Mouse (Mus musculus): Measurements from ENCODE around the gene Tnpo1.

Tnpo1 gene

GRCm38 (mm10) chr13:98926213-98926957 lies at the start of gene Tnpo1:
Tnpo1 (minus strand) TSS chr13:98926384.
- DNase-seq (ENCODE audit: low spot score in 2 of 2) = peak; percentile 67 to 75

- no peak for DNase-seq (ENCODE audit: low spot score in 2 of 2)
These were observed 45.9 kb upstream of the Tnpo1 start for GRCm38 (mm10) chr13:98972090-98972489.

- DNase-seq (ENCODE audit: low spot score in 2 of 2) = no peak
These were observed 45.5 kb upstream of the Tnpo1 start for GRCm38 (mm10) chr13:98971641-98972040.

GRCm38 (mm10) chr13:98968517-98968916 lies 42.3 kb upstream of the Tnpo1 start:
- no peak for DNase-seq (ENCODE audit: low spot score in 2 of 2)

GRCm38 (mm10) chr13:98967942-98968341 lies 41.8 kb upstream of the Tnpo1 start:
- no peak for DNase-seq (ENCODE audit: low spot score in 2 of 2)

- no peak for DNase-seq (ENCODE audit: low spot score in 2 of 2)
These were observed 40.4 kb upstream of the Tnpo1 start for GRCm38 (mm10) chr13:98966583-98966982.

- no peak for DNase-seq (ENCODE audit: low spot score in 2 of 2)
These were observed 37.4 kb upstream of the Tnpo1 start for GRCm38 (mm10) chr13:98963612-98964011.

- DNase-seq (ENCODE audit: low spot score in 2 of 2) = no peak
These were observed 32.0 kb upstream of the Tnpo1 start for GRCm38 (mm10) chr13:98958177-98958576.

- DNase-seq (ENCODE audit: low spot score in 2 of 2) = no peak
These were observed 30.0 kb upstream of the Tnpo1 start for GRCm38 (mm10) chr13:98956209-98956608.

- no peak for DNase-seq (ENCODE audit: low spot score in 2 of 2)
These were observed 29.5 kb upstream of the Tnpo1 start for GRCm38 (mm10) chr13:98955676-98956075.

GRCm38 (mm10) chr13:98955226-98955625 lies 29.0 kb upstream of the Tnpo1 start:
- no peak for DNase-seq (ENCODE audit: low spot score in 2 of 2)

- no peak for DNase-seq (ENCODE audit: low spot score in 2 of 2)
These were observed 27.6 kb upstream of the Tnpo1 start for GRCm38 (mm10) chr13:98953830-98954229.

GRCm38 (mm10) chr13:98951951-98952350 lies 25.8 kb upstream of the Tnpo1 start:
- DNase-seq (ENCODE audit: low spot score in 2 of 2) = no peak

- DNase-seq (ENCODE audit: low spot score in 2 of 2) = no peak
These were observed 22.0 kb upstream of the Tnpo1 start for GRCm38 (mm10) chr13:98948146-98948545.

GRCm38 (mm10) chr13:98946434-98946833 lies 20.2 kb upstream of the Tnpo1 start:
- no peak for DNase-seq (ENCODE audit: low spot score in 2 of 2)

- DNase-seq (ENCODE audit: low spot score in 2 of 2) = no peak
These were observed 19.7 kb upstream of the Tnpo1 start for GRCm38 (mm10) chr13:98945908-98946307.

GRCm38 (mm10) chr13:98945381-98945780 lies 19.2 kb upstream of the Tnpo1 start:
- no peak for DNase-seq (ENCODE audit: low spot score in 2 of 2)

- DNase-seq (ENCODE audit: low spot score in 2 of 2) = peak; percentile 13 to 45
These were observed 18.5 kb upstream of the Tnpo1 start for GRCm38 (mm10) chr13:98944620-98945081.

GRCm38 (mm10) chr13:98942360-98942759 lies 16.2 kb upstream of the Tnpo1 start:
- no peak for DNase-seq (ENCODE audit: low spot score in 2 of 2)

- no peak for DNase-seq (ENCODE audit: low spot score in 2 of 2)
These were observed 15.7 kb upstream of the Tnpo1 start for GRCm38 (mm10) chr13:98941829-98942343.

- DNase-seq (ENCODE audit: low spot score in 2 of 2) = no peak
These were observed 10.9 kb upstream of the Tnpo1 start for GRCm38 (mm10) chr13:98937108-98937507.

- no peak for DNase-seq (ENCODE audit: low spot score in 2 of 2)
These were observed 2.7 kb upstream of the Tnpo1 start for GRCm38 (mm10) chr13:98928908-98929307.

- no peak for DNase-seq (ENCODE audit: low spot score in 2 of 2)
These were observed 716 bp upstream of the Tnpo1 start for GRCm38 (mm10) chr13:98926958-98927242.

Data from thymus, postnatal 10 days (tissue).